Mouse (Mus musculus): Measurements from ENCODE around the gene Btbd1.

Btbd1 gene

GRCm38 (mm10) chr7:81864552-81864951 is 35.3 kb upstream of the Btbd1 start:
- peaks cover 50% of the 10 kb centered on the region for H3K4me1 ChIP-seq (replicated peaks; ENCODE audit: low read depth, low read length)
- H3K4me3 ChIP-seq (replicated peaks; ENCODE audit: low read length): no peak overlapping the region
- H3K36me3 ChIP-seq (ENCODE audit: insufficient read depth, low read length): no peaks in the 10 kb centered on the region
- TF ChIP-seq POU5F1 (IDR thresholded peaks at IDR 0.05; ENCODE audit: borderline replicate concordance, low read length) (no peak), CTCF (conservative IDR thresholded peaks at IDR 0.05; ENCODE audit: low read length) (no peak), NANOG (IDR thresholded peaks at IDR 0.05; ENCODE audit: borderline replicate concordance, low read length) (no peak)
- H3K9me3 ChIP-seq (ENCODE audit: low read length): no peaks in the 10 kb centered on the region
- H3K27me3 ChIP-seq (ENCODE audit: insufficient read depth, low read length): peaks cover 51% of the 10 kb centered on the region

- Histone ChIP-seq H3K27me3 (ENCODE audit: insufficient read depth, low read length) (peaks cover 63% of the 10 kb centered on the region), H3K9me3 (ENCODE audit: low read length) (no peaks in the 10 kb centered on the region), H3K36me3 (ENCODE audit: insufficient read depth, low read length) (no peaks in the 10 kb centered on the region), H3K4me3 (replicated peaks; ENCODE audit: low read length) (peak overlapping the region; percentile 39), H3K4me1 (replicated peaks; ENCODE audit: low read depth, low read length) (peaks cover 50% of the 10 kb centered on the region)
- TF ChIP-seq NANOG (IDR thresholded peaks at IDR 0.05; ENCODE audit: borderline replicate concordance, low read length): no peak
- no peak for TF ChIP-seq POU5F1 (IDR thresholded peaks at IDR 0.05; ENCODE audit: borderline replicate concordance, low read length)
- no peak for TF ChIP-seq CTCF (conservative IDR thresholded peaks at IDR 0.05; ENCODE audit: low read length)
Measured at GRCm38 (mm10) chr7:81862587-81863583, 33.7 kb upstream of the Btbd1 start.

- H3K36me3 ChIP-seq (ENCODE audit: insufficient read depth, low read length): no peaks in the 10 kb centered on the region
- no peak overlapping the region for H3K4me3 ChIP-seq (replicated peaks; ENCODE audit: low read length)
- TF ChIP-seq CTCF (conservative IDR thresholded peaks at IDR 0.05; ENCODE audit: low read length) (no peak), NANOG (IDR thresholded peaks at IDR 0.05; ENCODE audit: borderline replicate concordance, low read length) (no peak), POU5F1 (IDR thresholded peaks at IDR 0.05; ENCODE audit: borderline replicate concordance, low read length) (no peak)
- H3K4me1 ChIP-seq (replicated peaks; ENCODE audit: low read depth, low read length): peaks cover 46% of the 10 kb centered on the region
- H3K9me3 ChIP-seq (ENCODE audit: low read length): no peaks in the 10 kb centered on the region
- peaks cover 73% of the 10 kb centered on the region for H3K27me3 ChIP-seq (ENCODE audit: insufficient read depth, low read length)
Measured at GRCm38 (mm10) chr7:81861921-81862320, 32.7 kb upstream of the Btbd1 start.

GRCm38 (mm10) chr7:81861461-81861860 is 32.2 kb upstream of the Btbd1 start:
- Histone ChIP-seq H3K4me1 (replicated peaks; ENCODE audit: low read depth, low read length) (peaks cover 42% of the 10 kb centered on the region), H3K4me3 (replicated peaks; ENCODE audit: low read length) (no peak overlapping the region), H3K9me3 (ENCODE audit: low read length) (no peaks in the 10 kb centered on the region), H3K36me3 (ENCODE audit: insufficient read depth, low read length) (no peaks in the 10 kb centered on the region), H3K27me3 (ENCODE audit: insufficient read depth, low read length) (peaks cover 77% of the 10 kb centered on the region)
- TF ChIP-seq POU5F1 (IDR thresholded peaks at IDR 0.05; ENCODE audit: borderline replicate concordance, low read length) (no peak), CTCF (conservative IDR thresholded peaks at IDR 0.05; ENCODE audit: low read length) (no peak), NANOG (IDR thresholded peaks at IDR 0.05; ENCODE audit: borderline replicate concordance, low read length) (no peak)

- H3K36me3 ChIP-seq (ENCODE audit: insufficient read depth, low read length): no peaks in the 10 kb centered on the region
- no peak overlapping the region for H3K4me3 ChIP-seq (replicated peaks; ENCODE audit: low read length)
- peaks cover 45% of the 10 kb centered on the region for H3K4me1 ChIP-seq (replicated peaks; ENCODE audit: low read depth, low read length)
- no peaks in the 10 kb centered on the region for H3K9me3 ChIP-seq (ENCODE audit: low read length)
- H3K27me3 ChIP-seq (ENCODE audit: insufficient read depth, low read length): peaks cover 80% of the 10 kb centered on the region
- TF ChIP-seq CTCF (conservative IDR thresholded peaks at IDR 0.05; ENCODE audit: low read length): no peak
- TF ChIP-seq NANOG (IDR thresholded peaks at IDR 0.05; ENCODE audit: borderline replicate concordance, low read length): no peak
- no peak for TF ChIP-seq POU5F1 (IDR thresholded peaks at IDR 0.05; ENCODE audit: borderline replicate concordance, low read length)
Measured at GRCm38 (mm10) chr7:81860996-81861395, 31.8 kb upstream of the Btbd1 start.

- Histone ChIP-seq H3K4me3 (replicated peaks; ENCODE audit: low read length) (peak overlapping the region; percentile 79; the same call in 1 of the 2 replicates), H3K27me3 (ENCODE audit: insufficient read depth, low read length) (peaks cover 80% of the 10 kb centered on the region), H3K36me3 (ENCODE audit: insufficient read depth, low read length) (no peaks in the 10 kb centered on the region), H3K4me1 (replicated peaks; ENCODE audit: low read depth, low read length) (peaks cover 48% of the 10 kb centered on the region), H3K9me3 (ENCODE audit: low read length) (no peaks in the 10 kb centered on the region)
- TF ChIP-seq CTCF (conservative IDR thresholded peaks at IDR 0.05; ENCODE audit: low read length) (no peak), POU5F1 (IDR thresholded peaks at IDR 0.05; ENCODE audit: borderline replicate concordance, low read length) (no peak), NANOG (IDR thresholded peaks at IDR 0.05; ENCODE audit: borderline replicate concordance, low read length) (no peak)
Measured at GRCm38 (mm10) chr7:81860071-81860470, 30.8 kb upstream of the Btbd1 start.

GRCm38 (mm10) chr7:81858968-81859721 is 29.9 kb upstream of the Btbd1 start, which contains the start of gene Tm6sf1:
Gene Tm6sf1, plus strand, starts transcription at chr7:81859001.
- H3K4me3 ChIP-seq (replicated peaks; ENCODE audit: low read length): peak within 1 kb of the TSS; percentile 79
- H3K36me3 ChIP-seq (ENCODE audit: insufficient read depth, low read length): no peaks in the 10 kb centered on the region
- TF ChIP-seq NANOG (IDR thresholded peaks at IDR 0.05; ENCODE audit: borderline replicate concordance, low read length): no peak
- no peak for TF ChIP-seq CTCF (conservative IDR thresholded peaks at IDR 0.05; ENCODE audit: low read length)
- no peak for TF ChIP-seq POU5F1 (IDR thresholded peaks at IDR 0.05; ENCODE audit: borderline replicate concordance, low read length)
- H3K9me3 ChIP-seq (ENCODE audit: low read length): peaks cover 4% of the 10 kb centered on the region; the same call in 1 of the 2 replicates
- H3K27me3 ChIP-seq (ENCODE audit: insufficient read depth, low read length): peaks cover 80% of the 10 kb centered on the region
- peaks cover 46% of the 10 kb centered on the region for H3K4me1 ChIP-seq (replicated peaks; ENCODE audit: low read depth, low read length)

GRCm38 (mm10) chr7:81858236-81858635 is 29.0 kb upstream of the Btbd1 start:
- TF ChIP-seq NANOG (IDR thresholded peaks at IDR 0.05; ENCODE audit: borderline replicate concordance, low read length) (no peak), CTCF (conservative IDR thresholded peaks at IDR 0.05; ENCODE audit: low read length) (no peak), POU5F1 (IDR thresholded peaks at IDR 0.05; ENCODE audit: borderline replicate concordance, low read length) (no peak)
- Histone ChIP-seq H3K36me3 (ENCODE audit: insufficient read depth, low read length) (no peaks in the 10 kb centered on the region), H3K9me3 (ENCODE audit: low read length) (peaks cover 11% of the 10 kb centered on the region), H3K4me3 (replicated peaks; ENCODE audit: low read length) (peak overlapping the region; percentile 79), H3K4me1 (replicated peaks; ENCODE audit: low read depth, low read length) (peaks cover 37% of the 10 kb centered on the region), H3K27me3 (ENCODE audit: insufficient read depth, low read length) (peaks cover 74% of the 10 kb centered on the region)
